Mouse (Mus musculus) hindbrain, postnatal 0 days (tissue): ENCODE measurements at regions not wholly inside any gene's neighbourhood (a gene's known extent, or its start where the extent isn't known, plus 50 kb on each side); places are given as distances from the start of the nearest gene placed in this dataset.

ENCODE experiments used
- ATAC-seq: fragments of 200-750 bp; cut with Nextera tagmentation; 2 replicates; pipeline ENCODE4 v1.8.0; 2017; ENCODE audit warnings: mild to moderate bottlenecking, moderate TSS enrichment, moderate library complexity
- DNase-seq: peaks from one replicate; pipeline ENCODE4 v3.0.0-alpha.2; 2015; ENCODE audit warnings: low spot score
- H3K27ac ChIP-seq: fragments of 300-500 bp; sonication (generic); 2 replicates; pipeline ENCODE4 v1.5.1; 2014; ENCODE audit warnings: mild to moderate bottlenecking
- H3K27me3 ChIP-seq: fragments of 300-500 bp; sonication (generic); 2 replicates; pipeline ENCODE4 v1.6.1; 2014; ENCODE audit warnings: low read length, mixed read lengths; ENCODE audit not compliant: insufficient read depth
- H3K36me3 ChIP-seq: fragments of 300-500 bp; sonication (generic); 2 replicates; pipeline ENCODE4 v1.6.1; 2014; ENCODE audit warnings: low read length, mixed read lengths; ENCODE audit not compliant: insufficient read depth
- H3K4me1 ChIP-seq: fragments of 300-500 bp; sonication (generic); 2 replicates; pipeline ENCODE4 v1.6.1; 2014; ENCODE audit warnings: antibody characterized with exemption, low read length, mixed read lengths; ENCODE audit not compliant: insufficient read depth
- H3K4me2 ChIP-seq: fragments of 300-500 bp; sonication (generic); 2 replicates; pipeline ENCODE4 v1.6.1; 2014; ENCODE audit warnings: low read depth, mild to moderate bottlenecking, low read length, moderate library complexity, mixed read lengths
- H3K4me3 ChIP-seq: fragments of 300-500 bp; sonication (generic); 2 replicates; pipeline ENCODE4 v1.5.1; 2014; ENCODE audit warnings: low read length
- H3K9ac ChIP-seq: fragments of 300-500 bp; sonication (generic); replicated peaks from 2 replicates; pipeline ENCODE4 v1.6.1; 2014; ENCODE audit warnings: mild to moderate bottlenecking, low read length, moderate library complexity, mixed read lengths
- H3K9me3 ChIP-seq: fragments of 300-500 bp; sonication (generic); 2 replicates; pipeline ENCODE4 v1.6.1; 2016; ENCODE audit warnings: low read length, mixed read lengths
- CTCF ChIP-seq: IDR thresholded peaks from 2 replicates; pipeline ENCODE4 v1.5.1; 2016; ENCODE audit warnings: antibody characterized with exemption, control low read depth, low read depth
- WGBS: fragments of 180-500 bp; shearing (Covaris S2); extraction: QIAGEN DNeasy Blood & Tissue Kit; methylation state at CpG from one replicate; pipeline ENCODE4 v1.1.7; 2014; 5-methylcytosine and 5-hydroxymethylcytosine counted together

DNA sequence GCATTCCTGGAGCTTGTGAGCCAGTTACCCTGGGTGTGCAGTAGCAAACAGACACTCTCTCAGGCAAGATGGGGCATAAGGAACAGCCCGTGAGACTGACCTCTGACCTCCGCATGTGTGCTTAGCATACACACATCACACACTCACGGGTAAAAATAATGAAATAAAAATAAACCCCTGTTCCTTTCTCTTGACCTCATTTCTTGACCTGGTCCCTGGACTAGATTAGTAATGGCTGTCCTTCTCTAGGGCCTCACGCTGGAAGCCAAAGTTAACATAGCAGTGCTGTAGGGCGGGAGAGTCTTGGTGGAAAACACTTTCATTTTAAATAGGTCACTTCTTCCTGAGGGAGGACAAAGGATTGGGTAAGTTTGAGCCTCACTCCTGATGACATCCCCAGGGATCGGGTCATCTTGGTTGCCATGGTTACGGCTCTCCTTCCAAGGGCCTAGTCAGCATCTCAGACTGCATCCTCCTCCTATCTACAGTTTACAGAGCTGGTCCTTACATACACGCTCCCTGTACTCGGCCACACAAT, 59.4 kb upstream of the Errfi1 start:
- 38% methylated on average over 9 of the region's 9 CpGs for WGBS
- Histone ChIP-seq H3K4me3 (no peak overlapping the region), H3K9me3 (no peaks in the 10 kb centered on the region), H3K36me3 (no peaks in the 10 kb centered on the region), H3K4me2 (no peak overlapping the region), H3K27ac (peak overlapping the region; percentile 62), H3K4me1 (peaks cover 4% of the 10 kb centered on the region), H3K27me3 (no peaks in the 10 kb centered on the region), H3K9ac (peak overlapping the region; percentile 17; the same call in 1 of the 2 replicates)
- ATAC-seq, result peak; percentile 83
- TF ChIP-seq CTCF, result no peak
- DNase-seq, result peak; percentile 84

DNA sequence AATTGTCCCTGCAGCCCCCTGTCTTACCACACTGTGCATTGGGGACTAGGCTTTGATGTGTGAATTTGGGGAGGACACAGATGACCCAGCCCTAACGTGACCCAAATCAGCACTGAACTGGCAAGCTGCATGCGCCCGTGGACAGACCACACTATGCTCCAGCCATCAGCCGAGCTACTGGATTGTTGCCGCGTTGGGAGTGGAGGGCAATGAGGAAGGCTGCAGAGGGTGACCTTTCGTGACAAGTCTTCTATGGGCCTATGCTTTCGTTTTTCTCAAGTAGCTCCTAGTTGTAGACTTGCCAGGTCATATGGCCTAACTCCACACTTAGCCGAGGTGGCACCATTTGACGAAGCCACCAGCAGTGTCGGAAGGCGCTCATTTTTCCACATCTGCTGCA, 60.6 kb upstream of the Errfi1 start:
- TF ChIP-seq CTCF, result no peak
- H3K9ac ChIP-seq, result no peak overlapping the region
- H3K9me3 ChIP-seq, result no peaks in the 10 kb centered on the region
- H3K27me3 ChIP-seq, result no peaks in the 10 kb centered on the region
- WGBS, result 83% methylated on average over 12 of the region's 12 CpGs
- H3K4me2 ChIP-seq, result no peak overlapping the region
- ATAC-seq (no peak), DNase-seq (no peak)
- H3K4me1 ChIP-seq, result peaks cover 4% of the 10 kb centered on the region
- H3K36me3 ChIP-seq, result no peaks in the 10 kb centered on the region
- no peak overlapping the region for H3K4me3 ChIP-seq
- H3K27ac ChIP-seq, result no peak overlapping the region

DNA sequence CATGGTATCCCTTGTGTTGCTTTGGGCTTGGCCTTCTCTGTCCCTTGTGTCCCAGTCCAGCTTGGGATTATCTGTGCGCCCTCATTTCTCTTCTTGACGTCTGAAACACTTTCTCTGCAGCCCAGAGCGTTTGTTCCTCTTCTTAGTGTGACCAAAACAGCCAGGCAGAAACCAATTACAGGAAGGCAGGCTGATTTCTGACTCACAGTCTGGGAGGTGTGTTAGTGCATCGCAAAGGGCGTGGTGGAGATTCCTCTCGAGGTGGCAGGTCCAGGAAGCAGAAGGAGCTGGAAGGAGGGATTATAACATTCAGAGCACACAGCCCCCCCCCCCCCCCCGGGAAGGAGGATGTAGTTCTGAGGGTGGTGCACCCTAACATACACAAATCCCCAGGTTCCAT, 64.6 kb upstream of the Errfi1 start:
- ATAC-seq (no peak), DNase-seq (no peak)
- Histone ChIP-seq H3K9me3 (no peaks in the 10 kb centered on the region), H3K9ac (no peak overlapping the region), H3K27me3 (no peaks in the 10 kb centered on the region), H3K27ac (no peak overlapping the region), H3K36me3 (no peaks in the 10 kb centered on the region), H3K4me2 (no peak overlapping the region), H3K4me3 (no peak overlapping the region), H3K4me1 (no peaks in the 10 kb centered on the region)
- 71% methylated on average over 7 of the region's 7 CpGs for WGBS
- no peak for TF ChIP-seq CTCF

- DNase-seq, result no peak
- no peaks in the 10 kb centered on the region for H3K9me3 ChIP-seq
- no peaks in the 10 kb centered on the region for H3K27me3 ChIP-seq
- no peaks in the 10 kb centered on the region for H3K4me1 ChIP-seq
- H3K27ac ChIP-seq, result no peak overlapping the region
- no peak overlapping the region for H3K4me3 ChIP-seq
- TF ChIP-seq CTCF, result no peak
- H3K4me2 ChIP-seq, result no peak overlapping the region
- H3K36me3 ChIP-seq, result no peaks in the 10 kb centered on the region
- no peak overlapping the region for H3K9ac ChIP-seq
- WGBS, result 58% methylated on average over 6 of the region's 6 CpGs
- ATAC-seq, result no peak
Observed at GRCm38 (mm10) chr4:150787113-150787512, 66.6 kb upstream of the Errfi1 start.

DNA sequence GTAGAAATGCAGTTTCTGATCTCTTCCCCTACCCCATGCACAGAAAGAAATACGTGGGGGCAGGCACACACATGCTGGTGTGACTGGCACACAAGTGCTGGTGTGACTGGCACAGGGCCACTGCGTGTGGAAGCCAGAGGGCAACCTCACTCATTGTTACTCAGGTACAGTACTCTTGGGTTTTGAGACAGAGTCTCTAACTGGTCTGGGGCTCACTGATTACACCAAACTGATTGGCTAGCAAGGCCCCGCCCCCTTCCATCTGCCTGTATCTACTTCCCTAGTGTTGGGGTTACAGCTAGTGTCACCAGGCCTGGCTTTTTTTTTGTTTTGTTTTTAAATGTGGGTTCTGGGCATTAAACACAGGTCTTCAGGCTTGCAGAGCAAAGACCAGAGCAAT, 67.1 kb upstream of the Errfi1 start:
- no peaks in the 10 kb centered on the region for H3K36me3 ChIP-seq
- H3K27me3 ChIP-seq, result no peaks in the 10 kb centered on the region
- 77% methylated on average over 3 of the region's 3 CpGs for WGBS

GRCm38 (mm10) chr4:150784491-150785451, 68.9 kb upstream of the Errfi1 start:
- H3K4me1 ChIP-seq, result no peaks in the 10 kb centered on the region
- no peak for ATAC-seq
- DNase-seq, result peak; percentile 23
- no peak for TF ChIP-seq CTCF
- H3K27me3 ChIP-seq, result no peaks in the 10 kb centered on the region
- WGBS, result 73% methylated on average over 14 of the region's 14 CpGs
- H3K27ac ChIP-seq, result no peak overlapping the region; the same call in 1 of the 2 replicates
- no peak overlapping the region for H3K4me2 ChIP-seq
- no peak overlapping the region for H3K4me3 ChIP-seq
- H3K9ac ChIP-seq, result no peak overlapping the region
- no peaks in the 10 kb centered on the region for H3K36me3 ChIP-seq
- H3K9me3 ChIP-seq, result no peaks in the 10 kb centered on the region

More for the DNA sequence above, 67.1 kb upstream of the Errfi1 start:
- no peak overlapping the region for H3K27ac ChIP-seq
- DNase-seq (no peak), ATAC-seq (no peak)
- no peaks in the 10 kb centered on the region for H3K9me3 ChIP-seq
- H3K4me1 ChIP-seq, result no peaks in the 10 kb centered on the region
- H3K9ac ChIP-seq, result no peak overlapping the region
- no peak overlapping the region for H3K4me3 ChIP-seq
- no peak for TF ChIP-seq CTCF
- no peak overlapping the region for H3K4me2 ChIP-seq

GRCm38 (mm10) chr4:150781304-150781703, 72.4 kb upstream of the Errfi1 start:
- 24% methylated on average over 3 of the region's 3 CpGs for WGBS
- no peaks in the 10 kb centered on the region for H3K36me3 ChIP-seq
- no peak overlapping the region for H3K9ac ChIP-seq
- no peaks in the 10 kb centered on the region for H3K4me1 ChIP-seq
- no peak overlapping the region for H3K27ac ChIP-seq
- ATAC-seq (no peak), DNase-seq (no peak)
- H3K9me3 ChIP-seq, result no peaks in the 10 kb centered on the region
- no peak for TF ChIP-seq CTCF
- H3K4me3 ChIP-seq, result no peak overlapping the region
- no peak overlapping the region for H3K4me2 ChIP-seq
- no peaks in the 10 kb centered on the region for H3K27me3 ChIP-seq
